ENCODE assay signal across 8 mouse cellular contexts in genomic region chr2:130398091-130398490, GRCm38 (mm10). TPM values are rescaled to one million over a fixed set of nuclear protein-coding genes. Genes with fewer than 3 reads are reported as not detected.
DNase-seq lines count a peak whose midpoint lies in the region; ATAC-seq and TF ChIP-seq lines count a peak whose summit lies in the region.

No protein-coding gene starts in this region.

- intact Hi-C loops in heart, postnatal 25 days (cut with DNase I), result loop anchor here (5.0 kb wide), 1 partner anchor 71 kb away; no protein-coding TSS in a partner anchor

- DNase-seq in neural tube, embryonic 11.5 days (ENCODE audit: low spot score), result no peak
- no peak for DNase-seq in neural tube, embryonic 10.5 days (ENCODE audit: extremely low spot score, low spot score)
- DNase-seq in forebrain, embryonic 10.5 days (ENCODE audit: extremely low spot score, low spot score), result no peak
- DNase-seq in heart, postnatal 25 days (ENCODE audit: low spot score), result peak; percentile 49
- DNase-seq in liver, postnatal 0 days, result no peak
- no peak for DNase-seq in stomach, postnatal 0 days (ENCODE audit: low spot score)
- DNase-seq in adipocyte (ENCODE audit: low spot score), result no peak
- DNase-seq in spleen, adult 12 weeks (ENCODE audit: low spot score), result no peak

- H3K9ac ChIP-seq in neural tube, embryonic 11.5 days (ENCODE audit: low read length), result no peak overlapping the region; the same call in 1 of the 2 replicates
- H3K9ac ChIP-seq in liver, postnatal 0 days (replicated peaks), result no peak overlapping the region
- H3K9ac ChIP-seq in stomach, postnatal 0 days (ENCODE audit: low read length), result peak overlapping the region; percentile 58; the same call in 1 of the 2 replicates

- H3K27ac ChIP-seq in neural tube, embryonic 11.5 days (ENCODE audit: low read depth, low read length), result no peak overlapping the region
- peak overlapping the region; percentile 89 for H3K27ac ChIP-seq in forebrain, embryonic 10.5 days
- H3K27ac ChIP-seq in liver, postnatal 0 days (ENCODE audit: low read depth), result no peak overlapping the region
- no peak overlapping the region for H3K27ac ChIP-seq in stomach, postnatal 0 days (replicated peaks)

- no peaks in the 10 kb centered on the region for H3K9me3 ChIP-seq in neural tube, embryonic 11.5 days (ENCODE audit: control insufficient read depth, low read length)
- no peaks in the 10 kb centered on the region for H3K9me3 ChIP-seq in forebrain, embryonic 10.5 days
- no peaks in the 10 kb centered on the region for H3K9me3 ChIP-seq in liver, postnatal 0 days (ENCODE audit: low read length)
- H3K9me3 ChIP-seq in stomach, postnatal 0 days (ENCODE audit: control insufficient read depth, low read length), result no peaks in the 10 kb centered on the region

- H3K27me3 ChIP-seq in neural tube, embryonic 11.5 days (ENCODE audit: control insufficient read depth, insufficient read depth, low read length), result no peaks in the 10 kb centered on the region
- H3K27me3 ChIP-seq in forebrain, embryonic 10.5 days (ENCODE audit: poor library complexity, severe bottlenecking), result peaks cover 45% of the 10 kb centered on the region
- peaks cover 21% of the 10 kb centered on the region for H3K27me3 ChIP-seq in liver, postnatal 0 days (ENCODE audit: insufficient read depth, low read length)
- H3K27me3 ChIP-seq in stomach, postnatal 0 days (ENCODE audit: control insufficient read depth, insufficient read depth, low read length), result no peaks in the 10 kb centered on the region

- TF ChIP-seq CTCF in liver, postnatal 0 days (IDR thresholded peaks at IDR 0.05; ENCODE audit: low read depth), result no peak
- TF ChIP-seq CTCF in stomach, postnatal 0 days (IDR thresholded peaks at IDR 0.05; ENCODE audit: low read depth), result no peak

- peaks cover 7% of the 10 kb centered on the region for H3K4me1 ChIP-seq in neural tube, embryonic 11.5 days (ENCODE audit: control insufficient read depth, insufficient read depth, low read length)
- peaks cover 38% of the 10 kb centered on the region for H3K4me1 ChIP-seq in forebrain, embryonic 10.5 days
- H3K4me1 ChIP-seq in liver, postnatal 0 days (ENCODE audit: insufficient read depth), result peaks cover 6% of the 10 kb centered on the region; the same call in 1 of the 2 replicates
- H3K4me1 ChIP-seq in stomach, postnatal 0 days (replicated peaks; ENCODE audit: control insufficient read depth, insufficient read depth), result 0 out of 2 replicates have a peak, but pooled peaks cover 2% of the 10 kb centered on the region

- H3K36me3 ChIP-seq in neural tube, embryonic 11.5 days (ENCODE audit: control insufficient read depth, insufficient read depth, low read length), result no peaks in the 10 kb centered on the region; the same call in 1 of the 2 replicates
- H3K36me3 ChIP-seq in forebrain, embryonic 10.5 days (replicated peaks), result peaks cover 29% of the 10 kb centered on the region
- no peaks in the 10 kb centered on the region for H3K36me3 ChIP-seq in liver, postnatal 0 days (replicated peaks; ENCODE audit: insufficient read depth, low read length)
- H3K36me3 ChIP-seq in stomach, postnatal 0 days (ENCODE audit: control insufficient read depth, insufficient read depth, low read length), result no peaks in the 10 kb centered on the region

- no peak for TF ChIP-seq EP300 in liver, postnatal 0 days (IDR thresholded peaks at IDR 0.05; ENCODE audit: low read depth)
- no peak for TF ChIP-seq EP300 in stomach, postnatal 0 days (optimal IDR thresholded peaks at IDR 0.05)

- H3K4me2 ChIP-seq in neural tube, embryonic 11.5 days (ENCODE audit: low read depth), result peak overlapping the region; percentile 59
- H3K4me2 ChIP-seq in liver, postnatal 0 days (ENCODE audit: low read depth, low read length), result peak overlapping the region; percentile 77; the same call in 1 of the 2 replicates
- H3K4me2 ChIP-seq in stomach, postnatal 0 days (replicated peaks; ENCODE audit: low read depth), result peak overlapping the region; percentile 91

- ATAC-seq in neural tube, embryonic 11.5 days (ENCODE audit: insufficient read depth, low FRiP score, low TSS enrichment), result no peak
- no peak for ATAC-seq in liver, postnatal 0 days
- no peak for ATAC-seq in stomach, postnatal 0 days (ENCODE audit: low FRiP score, low TSS enrichment)

- WGBS in neural tube, embryonic 11.5 days, result 12% methylated on average over 13 of the region's 14 CpGs
- 10% methylated on average over 14 of the region's 14 CpGs for WGBS in forebrain, embryonic 10.5 days
- 16% methylated on average over 14 of the region's 14 CpGs for WGBS in liver, postnatal 0 days (ENCODE audit: insufficient replicate concordance)
- WGBS in stomach, postnatal 0 days, result 17% methylated on average over 14 of the region's 14 CpGs

- H3K4me3 ChIP-seq in neural tube, embryonic 11.5 days (ENCODE audit: low read depth, low read length), result peak overlapping the region; percentile 42; the same call in 1 of the 2 replicates
- H3K4me3 ChIP-seq in forebrain, embryonic 10.5 days, result peak overlapping the region; percentile 72
- peak overlapping the region; percentile 41 for H3K4me3 ChIP-seq in liver, postnatal 0 days (ENCODE audit: low read depth, low read length)
- peak overlapping the region; percentile 56 for H3K4me3 ChIP-seq in stomach, postnatal 0 days (ENCODE audit: low read depth, low read length)

RNA-seq across cellular contexts. Expression of gene Cpxm1, which starts 0.7 kb away (rescaled TPM):
- 32.3 and 32.6 TPM in 2 replicates for polyA plus RNA-seq in neural tube, embryonic 11.5 days (2014; fragmentation: Nextera tagmentation; extraction: Ambion mirVana)
- 36.7 and 41.8 TPM in 2 replicates for polyA plus RNA-seq in forebrain, embryonic 10.5 days (2016; fragmentation: Nextera tagmentation; extraction: Ambion mirVana)
- 1 to 10 TPM; 3.9 to 4.2 TPM for total RNA-seq in heart, postnatal 25 days (2021)
- 1.4 and 1.7 TPM in 2 replicates for polyA plus RNA-seq in liver, postnatal 0 days (2015; fragmentation: Nextera tagmentation; extraction: Ambion mirVana)
- polyA plus RNA-seq in stomach, postnatal 0 days (2015; fragmentation: Nextera tagmentation; extraction: Ambion mirVana), result 14.6 and 19.1 TPM in 2 replicates

RNA-seq across cellular contexts. Expression of gene Gm28372, which starts 6.9 kb away (rescaled TPM):
- 0.16 TPM in 1 of 2 replicates, not detected in the other for polyA plus RNA-seq in neural tube, embryonic 11.5 days (2014; fragmentation: Nextera tagmentation; extraction: Ambion mirVana)
- 0.07 TPM in 1 of 2 replicates, not detected in the other for polyA plus RNA-seq in forebrain, embryonic 10.5 days (2016; fragmentation: Nextera tagmentation; extraction: Ambion mirVana)
- not detected for total RNA-seq in heart, postnatal 25 days (2021)
- polyA plus RNA-seq in liver, postnatal 0 days (2015; fragmentation: Nextera tagmentation; extraction: Ambion mirVana), result not detected in 2 replicates
- not detected in 2 replicates for polyA plus RNA-seq in stomach, postnatal 0 days (2015; fragmentation: Nextera tagmentation; extraction: Ambion mirVana)

RNA-seq across cellular contexts. Expression of gene 1700020A23Rik, which starts 7.0 kb away (rescaled TPM):
- not detected in 2 replicates for polyA plus RNA-seq in neural tube, embryonic 11.5 days (2014; fragmentation: Nextera tagmentation; extraction: Ambion mirVana)
- polyA plus RNA-seq in forebrain, embryonic 10.5 days (2016; fragmentation: Nextera tagmentation; extraction: Ambion mirVana), result 0.21 and 0.32 TPM in 2 replicates
- total RNA-seq in heart, postnatal 25 days (2021), result not detected
- not detected in 2 replicates for polyA plus RNA-seq in liver, postnatal 0 days (2015; fragmentation: Nextera tagmentation; extraction: Ambion mirVana)
- polyA plus RNA-seq in stomach, postnatal 0 days (2015; fragmentation: Nextera tagmentation; extraction: Ambion mirVana), result not detected in 2 replicates

RNA-seq across cellular contexts. Expression of gene Tmem239, which starts 8.2 kb away (rescaled TPM):
- 0.17 TPM in 1 of 2 replicates, not detected in the other for polyA plus RNA-seq in neural tube, embryonic 11.5 days (2014; fragmentation: Nextera tagmentation; extraction: Ambion mirVana)
- not detected in 2 replicates for polyA plus RNA-seq in forebrain, embryonic 10.5 days (2016; fragmentation: Nextera tagmentation; extraction: Ambion mirVana)
- not detected for total RNA-seq in heart, postnatal 25 days (2021)
- polyA plus RNA-seq in liver, postnatal 0 days (2015; fragmentation: Nextera tagmentation; extraction: Ambion mirVana), result not detected in 2 replicates
- not detected in 2 replicates for polyA plus RNA-seq in stomach, postnatal 0 days (2015; fragmentation: Nextera tagmentation; extraction: Ambion mirVana)

RNA-seq across cellular contexts. Expression of gene Vps16, which starts 26.0 kb away (rescaled TPM):
- 77.7 and 85.7 TPM in 2 replicates for polyA plus RNA-seq in neural tube, embryonic 11.5 days (2014; fragmentation: Nextera tagmentation; extraction: Ambion mirVana)
- polyA plus RNA-seq in forebrain, embryonic 10.5 days (2016; fragmentation: Nextera tagmentation; extraction: Ambion mirVana), result 110 and 122 TPM in 2 replicates
- total RNA-seq in heart, postnatal 25 days (2021), result 10 to 100 TPM; 21.9 to 26.6 TPM
- 19.4 and 22.8 TPM in 2 replicates for polyA plus RNA-seq in liver, postnatal 0 days (2015; fragmentation: Nextera tagmentation; extraction: Ambion mirVana)
- polyA plus RNA-seq in stomach, postnatal 0 days (2015; fragmentation: Nextera tagmentation; extraction: Ambion mirVana), result 37.0 and 38.9 TPM in 2 replicates
